Mouse (Mus musculus): ENCODE results near the gene Snrpa1. TPM values are rescaled to one million over a fixed set of nuclear protein-coding genes. Genes with fewer than 3 reads are reported as not detected.

The Snrpa1 gene
- polyA plus RNA-seq, 1 experiment from 2014 or later, result 69.6 TPM

DNA sequence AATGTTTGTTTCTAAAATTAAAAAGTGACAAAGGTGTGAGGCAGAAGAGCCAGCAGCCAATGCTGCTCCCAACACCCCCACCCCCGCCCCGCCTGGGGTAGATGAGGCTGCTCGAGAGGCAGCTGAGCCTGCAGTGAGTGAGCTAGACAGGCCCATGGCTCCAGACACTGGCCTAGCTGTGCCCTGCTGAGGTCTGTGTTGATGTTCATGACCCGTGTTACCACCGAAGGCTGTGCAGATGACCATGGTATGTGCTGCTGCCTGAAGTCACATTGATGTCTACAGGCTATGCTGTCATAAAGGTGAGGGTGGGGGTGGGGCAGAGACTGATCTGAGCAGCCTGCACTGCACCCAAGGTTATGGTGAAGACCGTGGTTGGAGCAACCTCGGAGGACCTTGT is 40.0 kb downstream of the Snrpa1 start:
- Histone ChIP-seq H3K27me3 (ENCODE audit: control insufficient read depth, insufficient read depth, low read length) (no peaks in the 10 kb centered on the region), H3K9ac (ENCODE audit: low read length) (no peak overlapping the region), H3K27ac (replicated peaks) (no peak overlapping the region), H3K4me2 (replicated peaks; ENCODE audit: low read depth) (no peak overlapping the region), H3K4me3 (ENCODE audit: low read depth, low read length) (no peak overlapping the region), H3K9me3 (ENCODE audit: control insufficient read depth, low read length) (no peaks in the 10 kb centered on the region), H3K4me1 (replicated peaks; ENCODE audit: control insufficient read depth, insufficient read depth) (no peaks in the 10 kb centered on the region), H3K36me3 (ENCODE audit: control insufficient read depth, insufficient read depth, low read length) (no peaks in the 10 kb centered on the region)
- ATAC-seq (ENCODE audit: low FRiP score, low TSS enrichment), result no peak
- 90% methylated on average over 7 of the region's 7 CpGs for WGBS
- no peak for DNase-seq (ENCODE audit: low spot score)
- no peak for TF ChIP-seq EP300 (optimal IDR thresholded peaks at IDR 0.05)
- TF ChIP-seq CTCF (IDR thresholded peaks at IDR 0.05; ENCODE audit: low read depth), result no peak

DNA sequence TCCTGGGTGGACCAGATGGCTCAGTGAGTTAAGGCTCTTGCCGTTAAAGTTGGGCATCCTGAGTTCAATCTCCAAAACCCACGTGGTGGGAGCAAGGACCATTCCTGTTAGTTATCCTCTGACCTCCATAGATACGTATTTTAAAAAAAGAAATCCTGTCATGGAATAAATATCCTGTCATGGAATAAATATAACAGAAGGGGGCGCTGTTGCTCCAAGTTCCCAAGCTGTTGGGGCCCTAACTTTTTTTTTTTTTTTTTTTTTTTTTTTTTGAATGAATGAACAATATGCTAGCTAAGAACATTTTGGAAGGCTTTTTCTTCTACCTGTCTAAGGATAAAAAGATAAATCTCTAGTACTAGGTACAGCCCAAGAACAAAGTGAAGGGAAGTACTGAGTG is 43.1 kb downstream of the Snrpa1 start:
- H3K4me2 ChIP-seq (replicated peaks; ENCODE audit: low read depth), result no peak overlapping the region
- no peak for DNase-seq (ENCODE audit: low spot score)
- ATAC-seq (ENCODE audit: low FRiP score, low TSS enrichment), result no peak
- H3K9ac ChIP-seq (ENCODE audit: low read length), result no peak overlapping the region
- no peak overlapping the region for H3K4me3 ChIP-seq (ENCODE audit: low read depth, low read length)
- H3K36me3 ChIP-seq (ENCODE audit: control insufficient read depth, insufficient read depth, low read length), result no peaks in the 10 kb centered on the region
- no peak overlapping the region for H3K27ac ChIP-seq (replicated peaks)
- TF ChIP-seq EP300 (optimal IDR thresholded peaks at IDR 0.05), result no peak
- peak; percentile 83 for TF ChIP-seq CTCF (IDR thresholded peaks at IDR 0.05; ENCODE audit: low read depth)
- 4% methylated on average over 4 of the region's 4 CpGs for WGBS
- no peaks in the 10 kb centered on the region for H3K9me3 ChIP-seq (ENCODE audit: control insufficient read depth, low read length)
- 0 out of 2 replicates have a peak, but pooled peaks cover 2% of the 10 kb centered on the region for H3K4me1 ChIP-seq (replicated peaks; ENCODE audit: control insufficient read depth, insufficient read depth)
- no peaks in the 10 kb centered on the region for H3K27me3 ChIP-seq (ENCODE audit: control insufficient read depth, insufficient read depth, low read length)

DNA sequence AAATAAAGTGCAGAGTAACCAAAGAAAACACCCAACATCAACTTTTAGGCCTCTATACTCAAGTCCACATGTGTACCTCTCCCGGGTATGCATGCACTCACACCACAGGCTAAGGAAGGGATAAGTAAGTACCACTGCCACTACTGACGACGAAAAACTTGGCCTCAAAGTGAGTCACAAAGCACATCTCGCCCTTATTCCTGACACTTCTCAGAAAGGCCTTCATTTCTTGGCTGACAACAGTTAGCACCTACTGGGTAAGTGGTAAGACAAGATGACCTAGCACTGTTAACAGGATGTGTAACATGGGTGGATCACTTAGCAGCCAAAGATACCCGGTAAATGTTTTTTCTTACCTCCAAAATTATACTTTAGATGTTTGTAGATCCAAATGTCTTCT is 45.7 kb downstream of the Snrpa1 start:
- Histone ChIP-seq H3K27ac (replicated peaks) (no peak overlapping the region), H3K36me3 (ENCODE audit: control insufficient read depth, insufficient read depth, low read length) (no peaks in the 10 kb centered on the region), H3K4me1 (replicated peaks; ENCODE audit: control insufficient read depth, insufficient read depth) (0 out of 2 replicates have a peak, but pooled peaks cover 4% of the 10 kb centered on the region), H3K9ac (ENCODE audit: low read length) (no peak overlapping the region), H3K4me2 (replicated peaks; ENCODE audit: low read depth) (no peak overlapping the region), H3K27me3 (ENCODE audit: control insufficient read depth, insufficient read depth, low read length) (no peaks in the 10 kb centered on the region), H3K4me3 (ENCODE audit: low read depth, low read length) (no peak overlapping the region), H3K9me3 (ENCODE audit: control insufficient read depth, low read length) (no peaks in the 10 kb centered on the region)
- DNase-seq (ENCODE audit: low spot score) (no peak), ATAC-seq (ENCODE audit: low FRiP score, low TSS enrichment) (no peak)
- TF ChIP-seq CTCF (IDR thresholded peaks at IDR 0.05; ENCODE audit: low read depth), result no peak
- no peak for TF ChIP-seq EP300 (optimal IDR thresholded peaks at IDR 0.05)
- 87% methylated on average over 5 of the region's 5 CpGs for WGBS

DNA sequence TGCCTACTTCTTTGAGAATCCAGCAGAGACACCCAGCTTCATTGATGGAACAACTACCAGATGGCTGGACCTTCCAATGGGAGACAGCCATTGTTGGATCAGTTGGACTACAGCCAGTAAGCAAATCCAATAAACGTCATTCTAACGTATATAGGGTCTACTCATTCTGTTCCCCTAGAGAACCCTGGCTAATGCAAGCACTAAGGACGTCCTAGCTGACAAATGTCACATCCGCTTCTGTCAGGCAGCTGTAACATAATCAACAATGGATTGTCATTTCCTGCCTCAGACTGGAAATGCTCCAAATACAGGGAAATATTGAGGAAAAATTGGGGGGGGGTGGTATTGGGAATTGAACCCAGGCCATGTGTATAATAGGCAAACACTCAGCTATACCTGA is 47.0 kb downstream of the Snrpa1 start:
- no peak overlapping the region for H3K9ac ChIP-seq (ENCODE audit: low read length)

DNA sequence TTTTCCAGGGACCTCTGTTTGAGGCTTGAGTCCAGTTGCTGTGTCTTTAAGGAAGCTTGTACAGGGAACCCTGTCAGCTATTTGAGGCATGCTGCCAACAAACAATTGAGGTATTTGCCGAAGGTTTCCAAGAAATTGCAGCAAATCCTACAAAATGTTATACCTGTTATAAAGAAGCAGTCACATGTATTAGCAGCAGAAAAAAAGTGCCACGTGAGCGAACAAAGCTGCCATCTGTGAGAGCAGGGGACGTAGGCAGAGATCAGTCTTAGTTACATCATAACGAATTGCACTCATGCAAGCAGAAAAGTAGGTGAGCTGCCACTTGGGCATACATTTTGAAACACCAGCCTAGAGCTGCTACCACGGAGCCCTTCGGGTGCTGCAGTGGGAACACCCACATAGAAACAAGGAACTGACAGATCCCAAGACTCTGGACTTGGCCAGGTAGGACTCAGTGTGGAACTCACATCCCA is 47.8 kb downstream of the Snrpa1 start:
- H3K4me1 ChIP-seq (replicated peaks; ENCODE audit: control insufficient read depth, insufficient read depth), result 0 out of 2 replicates have a peak, but pooled peaks cover 6% of the 10 kb centered on the region
- 35% methylated on average over 7 of the region's 7 CpGs for WGBS
- H3K4me2 ChIP-seq (replicated peaks; ENCODE audit: low read depth), result no peak overlapping the region
- ATAC-seq (ENCODE audit: low FRiP score, low TSS enrichment), result no peak
- no peaks in the 10 kb centered on the region for H3K27me3 ChIP-seq (ENCODE audit: control insufficient read depth, insufficient read depth, low read length)
- no peaks in the 10 kb centered on the region for H3K9me3 ChIP-seq (ENCODE audit: control insufficient read depth, low read length)
- no peak overlapping the region for H3K27ac ChIP-seq (replicated peaks)
- TF ChIP-seq EP300 (optimal IDR thresholded peaks at IDR 0.05) (no peak), CTCF (IDR thresholded peaks at IDR 0.05; ENCODE audit: low read depth) (no peak)
- H3K9ac ChIP-seq (ENCODE audit: low read length), result no peak overlapping the region
- DNase-seq (ENCODE audit: low spot score), result peak; percentile 48
- H3K36me3 ChIP-seq (ENCODE audit: control insufficient read depth, insufficient read depth, low read length), result no peaks in the 10 kb centered on the region
- H3K4me3 ChIP-seq (ENCODE audit: low read depth, low read length), result no peak overlapping the region

More for the DNA sequence above, 47.0 kb downstream of the Snrpa1 start:
- no peak overlapping the region for H3K4me3 ChIP-seq (ENCODE audit: low read depth, low read length)
- H3K27ac ChIP-seq (replicated peaks), result no peak overlapping the region
- TF ChIP-seq EP300 (optimal IDR thresholded peaks at IDR 0.05), result no peak
- TF ChIP-seq CTCF (IDR thresholded peaks at IDR 0.05; ENCODE audit: low read depth), result no peak
- H3K27me3 ChIP-seq (ENCODE audit: control insufficient read depth, insufficient read depth, low read length), result no peaks in the 10 kb centered on the region
- WGBS, result 49% methylated on average over 4 of the region's 4 CpGs
- H3K4me1 ChIP-seq (replicated peaks; ENCODE audit: control insufficient read depth, insufficient read depth), result 0 out of 2 replicates have a peak, but pooled peaks cover 6% of the 10 kb centered on the region
- no peaks in the 10 kb centered on the region for H3K9me3 ChIP-seq (ENCODE audit: control insufficient read depth, low read length)
- no peaks in the 10 kb centered on the region for H3K36me3 ChIP-seq (ENCODE audit: control insufficient read depth, insufficient read depth, low read length)
- ATAC-seq (ENCODE audit: low FRiP score, low TSS enrichment) (no peak), DNase-seq (ENCODE audit: low spot score) (no peak)
- no peak overlapping the region for H3K4me2 ChIP-seq (replicated peaks; ENCODE audit: low read depth)

DNA sequence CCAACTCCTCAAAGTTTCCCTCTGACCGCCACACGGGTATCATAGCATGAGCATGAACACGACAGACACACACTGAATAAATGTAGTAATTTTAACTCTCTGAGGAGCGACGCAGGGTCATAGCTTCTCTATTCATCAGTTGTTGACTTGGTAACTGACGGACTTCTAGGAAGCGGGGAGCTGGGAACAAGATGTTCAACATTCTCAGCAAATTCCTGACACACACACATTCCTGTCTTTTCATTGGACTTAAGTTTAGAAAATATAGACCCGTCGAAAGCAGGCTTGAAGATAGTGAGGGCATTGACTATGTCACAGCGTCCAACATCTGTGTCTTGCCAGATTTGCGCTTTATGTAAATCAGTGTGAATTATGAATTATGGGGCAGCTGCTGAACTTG is 48.4 kb downstream of the Snrpa1 start:
- H3K4me2 ChIP-seq (replicated peaks; ENCODE audit: low read depth), result no peak overlapping the region

More for the DNA sequence above, 48.4 kb downstream of the Snrpa1 start:
- Histone ChIP-seq H3K27ac (replicated peaks) (no peak overlapping the region), H3K36me3 (ENCODE audit: control insufficient read depth, insufficient read depth, low read length) (no peaks in the 10 kb centered on the region), H3K9ac (ENCODE audit: low read length) (no peak overlapping the region), H3K9me3 (ENCODE audit: control insufficient read depth, low read length) (no peaks in the 10 kb centered on the region), H3K4me3 (ENCODE audit: low read depth, low read length) (no peak overlapping the region), H3K4me1 (replicated peaks; ENCODE audit: control insufficient read depth, insufficient read depth) (0 out of 2 replicates have a peak, but pooled peaks cover 6% of the 10 kb centered on the region), H3K27me3 (ENCODE audit: control insufficient read depth, insufficient read depth, low read length) (no peaks in the 10 kb centered on the region)
- ATAC-seq (ENCODE audit: low FRiP score, low TSS enrichment) (no peak), DNase-seq (ENCODE audit: low spot score) (no peak)
- TF ChIP-seq CTCF (IDR thresholded peaks at IDR 0.05; ENCODE audit: low read depth) (no peak), EP300 (optimal IDR thresholded peaks at IDR 0.05) (no peak)
- WGBS, result 49% methylated on average over 11 of the region's 11 CpGs

Measured in stomach, postnatal 0 days (tissue).